Mouse (Mus musculus): Measurements from ENCODE around the gene Klk1b4. TPM values are rescaled to one million over a fixed set of nuclear protein-coding genes. Genes with fewer than 3 reads are reported as not detected.
A peak's percentile ranks its signal among the peaks of the same experiment; 100 is the strongest.
"Not testable (repeated sequence)": the region's sequence is repeated elsewhere in the genome, so short reads cannot be mapped to it uniquely, and the experiment has no call there.

The Klk1b4 gene
- not detected for total RNA-seq (2021)
- long read RNA-seq, experiment 1 = 0 reads
- long read RNA-seq, experiment 2 = 0 reads

- intact Hi-C loops (cut with DNase I); DNase-seq (ENCODE audit: low spot score in 2 of 2): not testable (repeated sequence)
Observed at GRCm38 (mm10) chr7:44207135-44207534, at the start of gene Klk1b4. TSS of gene Klk1b4 (plus strand) at chr7:44207435.

GRCm38 (mm10) chr7:44179299-44180045, 27.8 kb upstream of the Klk1b4 start:
- no peak for DNase-seq (ENCODE audit: low spot score in 2 of 2)
- intact Hi-C loops (cut with DNase I) = no loop called here

- intact Hi-C loops (cut with DNase I); DNase-seq (ENCODE audit: low spot score in 2 of 2): not testable (repeated sequence)
Observed at GRCm38 (mm10) chr7:44186516-44186915, 20.7 kb upstream of the Klk1b4 start.

GRCm38 (mm10) chr7:44187936-44188335, 19.3 kb upstream of the Klk1b4 start, which contains the start of gene Klk1b24:
TSS of gene Klk1b24 (plus strand) at chr7:44188236.
- intact Hi-C loops (cut with DNase I); DNase-seq (ENCODE audit: low spot score in 2 of 2): not testable (repeated sequence)

- DNase-seq (ENCODE audit: low spot score in 2 of 2); intact Hi-C loops (cut with DNase I): not testable (repeated sequence)
Observed at GRCm38 (mm10) chr7:44193466-44193865, 13.8 kb upstream of the Klk1b4 start.

GRCm38 (mm10) chr7:44197891-44198290, 9.3 kb upstream of the Klk1b4 start, which contains the start of gene Klk1b3:
TSS of gene Klk1b3 (plus strand) at chr7:44198191.
- intact Hi-C loops (cut with DNase I) = no loop called here
- DNase-seq (ENCODE audit: low spot score in 2 of 2) = no peak

- no peak for DNase-seq (ENCODE audit: low spot score in 2 of 2)
- intact Hi-C loops (cut with DNase I) = no loop called here
Observed at GRCm38 (mm10) chr7:44208307-44208706, 1.1 kb downstream of the Klk1b4 start.

- intact Hi-C loops (cut with DNase I) = no loop called here
- DNase-seq (ENCODE audit: low spot score in 2 of 2) = no peak
Observed at GRCm38 (mm10) chr7:44215645-44216044, 8.4 kb downstream of the Klk1b4 start, which contains the start of gene Klk1b5. TSS of gene Klk1b5 (plus strand) at chr7:44215945.

GRCm38 (mm10) chr7:44221601-44222000, 14.4 kb downstream of the Klk1b4 start:
- intact Hi-C loops (cut with DNase I); DNase-seq (ENCODE audit: low spot score in 2 of 2): not testable (repeated sequence)

GRCm38 (mm10) chr7:44222335-44222734, 15.1 kb downstream of the Klk1b4 start:
- DNase-seq (ENCODE audit: low spot score in 2 of 2); intact Hi-C loops (cut with DNase I): not testable (repeated sequence)

GRCm38 (mm10) chr7:44225076-44225475, 17.8 kb downstream of the Klk1b4 start, which contains the start of gene Klk1:
TSS of gene Klk1 (plus strand) at chr7:44225360.
- intact Hi-C loops (cut with DNase I) = no loop called here
- DNase-seq (ENCODE audit: low spot score in 2 of 2) = no peak

- intact Hi-C loops (cut with DNase I) = no loop called here
- DNase-seq (ENCODE audit: low spot score in 2 of 2) = no peak
Observed at GRCm38 (mm10) chr7:44235909-44236308, 28.7 kb downstream of the Klk1b4 start, which contains the start of gene Gm36864. TSS of gene Gm36864 (plus strand) at chr7:44236177.

- intact Hi-C loops (cut with DNase I) = no loop called here
- DNase-seq (ENCODE audit: low spot score in 2 of 2) = no peak
Observed at GRCm38 (mm10) chr7:44239913-44240312, 32.7 kb downstream of the Klk1b4 start.

GRCm38 (mm10) chr7:44240712-44241111, 33.5 kb downstream of the Klk1b4 start:
- no peak for DNase-seq (ENCODE audit: low spot score in 2 of 2)
- intact Hi-C loops (cut with DNase I) = no loop called here

- DNase-seq (ENCODE audit: low spot score in 2 of 2) = no peak
- intact Hi-C loops (cut with DNase I) = no loop called here
Observed at GRCm38 (mm10) chr7:44241163-44241562, 33.9 kb downstream of the Klk1b4 start.

- DNase-seq (ENCODE audit: low spot score in 2 of 2) = no peak
- intact Hi-C loops (cut with DNase I) = no loop called here
Observed at GRCm38 (mm10) chr7:44244080-44244479, 36.8 kb downstream of the Klk1b4 start.

- intact Hi-C loops (cut with DNase I) = no loop called here
- DNase-seq (ENCODE audit: low spot score in 2 of 2) = peak; percentile 90 to 92
Observed at GRCm38 (mm10) chr7:44246055-44246983, 39.1 kb downstream of the Klk1b4 start, which contains the start of the genes 1700028J19Rik and 2410002F23Rik. TSS of gene 1700028J19Rik (minus strand) at chr7:44246695. TSS of gene 2410002F23Rik (plus strand) at chr7:44246722.

- intact Hi-C loops (cut with DNase I) = no loop called here
- peak in 1 of 2 experiments; percentile 70 for DNase-seq (ENCODE audit: low spot score in 2 of 2)
Observed at GRCm38 (mm10) chr7:44246984-44247470, 39.8 kb downstream of the Klk1b4 start.

- intact Hi-C loops (cut with DNase I) = no loop called here
- no peak for DNase-seq (ENCODE audit: low spot score in 2 of 2)
Observed at GRCm38 (mm10) chr7:44247971-44248370, 40.7 kb downstream of the Klk1b4 start.
